Mouse (Mus musculus) mouse embryonic stem cell (cell line): ENCODE data around the gene Ptrh2.
"Not testable (repeated sequence)": the region's sequence is repeated elsewhere in the genome, so short reads cannot be mapped to it uniquely, and the experiment has no call there.

ENCODE experiments used
- in situ Hi-C, 2 experiments: fragments of 300-500 bp; cut with MboI; formaldehyde crosslinking; loops; 1 replicate in 1 of 2; 3 replicates in 1 of 2; pipeline ENCODE4 v1.14.3; 2019 to 2020; ENCODE audit warnings: low sequenced_read_pairs in 2 of 2, low pct_unique_long_range_greater_than_20kb in 1 of 2, mixed read lengths in 1 of 2; ENCODE audit not compliant: unreplicated experiment in 1 of 2

The Ptrh2 gene

GRCm38 (mm10) chr11:86717306-86718065, 33.7 kb downstream of the Ptrh2 start:
- in situ Hi-C loops = no loop called here

GRCm38 (mm10) chr11:86718369-86718768, 34.6 kb downstream of the Ptrh2 start:
- in situ Hi-C loops = no loop called here

- in situ Hi-C loops = no loop called here
Observed at GRCm38 (mm10) chr11:86719390-86719789, 35.6 kb downstream of the Ptrh2 start.

- in situ Hi-C loops = no loop called here
Observed at GRCm38 (mm10) chr11:86724004-86724403, 40.2 kb downstream of the Ptrh2 start.

- in situ Hi-C loops = no loop called here
Observed at GRCm38 (mm10) chr11:86724982-86725381, 41.2 kb downstream of the Ptrh2 start.

GRCm38 (mm10) chr11:86725607-86726006, 41.8 kb downstream of the Ptrh2 start:
- in situ Hi-C loops = no loop called here

GRCm38 (mm10) chr11:86731443-86731842, 47.7 kb downstream of the Ptrh2 start:
- in situ Hi-C loops = no loop called here

GRCm38 (mm10) chr11:86734241-86734939, 50.6 kb downstream of the Ptrh2 start:
- in situ Hi-C loops = no loop called here

GRCm38 (mm10) chr11:86734993-86735392, 51.2 kb downstream of the Ptrh2 start:
- in situ Hi-C loops = no loop called here

- in situ Hi-C loops = no loop called here
Observed at GRCm38 (mm10) chr11:86737301-86738000, 53.7 kb downstream of the Ptrh2 start.

GRCm38 (mm10) chr11:86738308-86738707, 54.5 kb downstream of the Ptrh2 start:
- in situ Hi-C loops = not testable (repeated sequence)

GRCm38 (mm10) chr11:86738956-86739355, 55.2 kb downstream of the Ptrh2 start:
- in situ Hi-C loops = no loop called here

GRCm38 (mm10) chr11:86739470-86739869, 55.7 kb downstream of the Ptrh2 start:
- in situ Hi-C loops = no loop called here

- in situ Hi-C loops = no loop called here
Observed at GRCm38 (mm10) chr11:86741505-86741904, 57.7 kb downstream of the Ptrh2 start.
